ENCODE assay signal across 22 mouse cellular contexts in the genomic region with DNA sequence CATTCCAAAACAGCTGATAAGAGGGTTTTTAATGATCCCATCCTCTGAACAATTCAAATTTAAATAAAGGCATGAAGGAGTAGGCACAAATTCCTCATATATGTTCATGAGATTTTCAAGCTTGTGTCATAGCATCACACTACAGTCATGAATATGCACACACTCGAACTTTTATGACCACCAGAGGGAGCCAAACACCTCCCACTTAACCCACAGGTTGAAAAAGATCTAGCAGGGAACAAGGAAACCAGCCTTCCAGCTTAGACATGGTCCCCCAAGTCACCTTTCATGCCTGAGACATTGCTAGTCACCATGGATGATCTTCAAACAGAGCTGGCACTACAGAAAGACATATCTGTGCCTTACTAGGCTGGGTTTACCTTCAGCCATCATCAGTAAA. TPM values are rescaled to one million over a fixed set of nuclear protein-coding genes. Genes with fewer than 3 reads are reported as not detected.
DNase-seq lines count a peak whose midpoint lies in the region; ATAC-seq and TF ChIP-seq lines count a peak whose summit lies in the region.
"Had no signal": no experiment of that assay in that cellular context is flagged by ENCODE, and none has a peak within 500 bp of the region (broad histone marks: within the 10 kb centered on the region; RNA-seq: fewer than 3 reads in every experiment).

No protein-coding gene starts in this region.

- intact Hi-C loops in gastrocnemius, postnatal 14 days (cut with DNase I; ENCODE audit: low total_unique reads), result no loop called here
- intact Hi-C loops in heart, adult 2 months (cut with DNase I), result no loop called here

- H3K36me3 ChIP-seq in intestine, postnatal 0 days (ENCODE audit: control insufficient read depth, insufficient read depth), result no peaks in the 10 kb centered on the region
- no peaks in the 10 kb centered on the region for H3K36me3 ChIP-seq in intestine, embryonic 16.5 days (ENCODE audit: control insufficient read depth, insufficient read depth, low read length)
- H3K36me3 ChIP-seq in lung, embryonic 14.5 days (ENCODE audit: insufficient read depth), result no peaks in the 10 kb centered on the region
- no peaks in the 10 kb centered on the region for H3K36me3 ChIP-seq in heart, adult 2 months (ENCODE audit: control insufficient read depth, insufficient read depth, low read length)
- H3K36me3 ChIP-seq: forebrain, embryonic 15.5 days; hindbrain, embryonic 15.5 days had no signal

- ATAC-seq in intestine, postnatal 0 days, result no peak
- no peak for ATAC-seq in intestine, embryonic 16.5 days
- no peak for ATAC-seq in lung, embryonic 14.5 days (ENCODE audit: insufficient read depth)
- ATAC-seq: forebrain, embryonic 15.5 days had no signal

- no peaks in the 10 kb centered on the region for H3K79me2 ChIP-seq in heart, adult 2 months (replicated peaks; ENCODE audit: control insufficient read depth, insufficient read depth, low read length)

- WGBS in intestine, postnatal 0 days, result 0% methylated on average over 1 of the region's 1 CpGs
- 0% methylated on average over 1 of the region's 1 CpGs for WGBS in intestine, embryonic 16.5 days
- WGBS in lung, embryonic 14.5 days, result 3% methylated on average over 1 of the region's 1 CpGs
- whole genome bisulfite sequencing in heart, adult 2 months, result 2% methylated on average over 1 of the region's 1 CpGs

- no peak overlapping the region for H3K4me3 ChIP-seq in intestine, postnatal 0 days (ENCODE audit: low read depth, low read length)
- H3K4me3 ChIP-seq in intestine, embryonic 16.5 days (ENCODE audit: low read length), result no peak overlapping the region
- no peak overlapping the region for H3K4me3 ChIP-seq in lung, embryonic 14.5 days (ENCODE audit: low read depth, low read length)
- no peak overlapping the region for H3K4me3 ChIP-seq in heart, adult 2 months
- H3K4me3 ChIP-seq: forebrain, embryonic 15.5 days; gastrocnemius, adult 2 months; hindbrain, embryonic 15.5 days had no signal

- TF ChIP-seq EP300 in heart, adult 2 months (IDR thresholded peaks at IDR 0.05; ENCODE audit: insufficient read depth, low read depth, low read length), result no peak

- H3K9me3 ChIP-seq in intestine, postnatal 0 days (ENCODE audit: control insufficient read depth), result 0 out of 2 replicates have a peak, but pooled peaks cover 7% of the 10 kb centered on the region
- H3K9me3 ChIP-seq in intestine, embryonic 16.5 days (ENCODE audit: control insufficient read depth, low read length), result no peaks in the 10 kb centered on the region
- H3K9me3 ChIP-seq in lung, embryonic 14.5 days (ENCODE audit: low read depth, low read length), result peaks cover 5% of the 10 kb centered on the region; the same call in 1 of the 2 replicates

- peak; percentile 75 for TF ChIP-seq CTCF in intestine, postnatal 0 days (IDR thresholded peaks at IDR 0.05; ENCODE audit: low read depth)
- no peak for TF ChIP-seq CTCF in lung, embryonic 14.5 days (IDR thresholded peaks at IDR 0.05; ENCODE audit: low read depth)
- TF ChIP-seq CTCF in heart, adult 2 months (IDR thresholded peaks at IDR 0.05), result no peak

- no peak overlapping the region for H3K4me2 ChIP-seq in intestine, postnatal 0 days (replicated peaks; ENCODE audit: low read depth)
- H3K4me2 ChIP-seq in intestine, embryonic 16.5 days (ENCODE audit: low read depth, low read length), result no peak overlapping the region
- no peak overlapping the region for H3K4me2 ChIP-seq in lung, embryonic 14.5 days
- H3K4me2 ChIP-seq: forebrain, embryonic 15.5 days; hindbrain, embryonic 15.5 days had no signal

- H3K9ac ChIP-seq in intestine, postnatal 0 days (ENCODE audit: low read depth, low read length), result no peak overlapping the region
- no peak overlapping the region for H3K9ac ChIP-seq in intestine, embryonic 16.5 days (ENCODE audit: low read depth, low read length)
- no peak overlapping the region for H3K9ac ChIP-seq in lung, embryonic 14.5 days
- no peak overlapping the region for H3K9ac ChIP-seq in heart, adult 2 months (ENCODE audit: low read depth, low read length)
- H3K9ac ChIP-seq: forebrain, embryonic 15.5 days; hindbrain, embryonic 15.5 days had no signal

- no peaks in the 10 kb centered on the region for H3K4me1 ChIP-seq in intestine, postnatal 0 days (replicated peaks; ENCODE audit: control insufficient read depth, insufficient read depth, low read length)
- no peaks in the 10 kb centered on the region for H3K4me1 ChIP-seq in intestine, embryonic 16.5 days (ENCODE audit: control insufficient read depth, insufficient read depth, low read length)
- no peaks in the 10 kb centered on the region for H3K4me1 ChIP-seq in lung, embryonic 14.5 days (ENCODE audit: insufficient read depth)
- H3K4me1 ChIP-seq in heart, adult 2 months (ENCODE audit: control insufficient read depth, insufficient read depth, low read length), result no peaks in the 10 kb centered on the region
- H3K4me1 ChIP-seq: forebrain, embryonic 15.5 days; hindbrain, embryonic 15.5 days had no signal

- H3K27me3 ChIP-seq in intestine, postnatal 0 days (replicated peaks; ENCODE audit: control insufficient read depth, insufficient read depth, low read length), result no peaks in the 10 kb centered on the region
- no peaks in the 10 kb centered on the region for H3K27me3 ChIP-seq in intestine, embryonic 16.5 days (replicated peaks; ENCODE audit: control insufficient read depth, insufficient read depth, low read length)
- H3K27me3 ChIP-seq in lung, embryonic 14.5 days (ENCODE audit: insufficient read depth, low read length), result no peaks in the 10 kb centered on the region
- H3K27me3 ChIP-seq in heart, adult 2 months (ENCODE audit: control insufficient read depth, insufficient read depth, low read length), result no peaks in the 10 kb centered on the region
- H3K27me3 ChIP-seq: forebrain, embryonic 15.5 days; hindbrain, embryonic 15.5 days had no signal

- peak; percentile 1 for DNase-seq in lung, embryonic 14.5 days
- no peak for DNase-seq in lung, postnatal 25 days (ENCODE audit: low spot score)
- DNase-seq in NIH3T3 (ENCODE audit: low read depth), result peak; percentile 86
- DNase-seq in mesoderm, embryonic 11.5 days (ENCODE audit: low read depth, low spot score), result peak; percentile 1
- DNase-seq in gastrocnemius, postnatal 14 days, result no peak
- DNase-seq in heart, adult 2 months, result no peak
- DNase-seq: cerebellum, postnatal 25 days; gastrocnemius, adult 2 months; heart, postnatal 10 days; left cerebral cortex, postnatal 4 days; lung, postnatal 4 days; thymus, adult 2 months had no signal

- H3K27ac ChIP-seq in intestine, postnatal 0 days (ENCODE audit: low read depth, low read length), result no peak overlapping the region
- no peak overlapping the region for H3K27ac ChIP-seq in intestine, embryonic 16.5 days (ENCODE audit: low read length)
- H3K27ac ChIP-seq in lung, embryonic 14.5 days (ENCODE audit: low read depth), result no peak overlapping the region
- no peak overlapping the region for H3K27ac ChIP-seq in heart, adult 2 months
- H3K27ac ChIP-seq: forebrain, embryonic 15.5 days; gastrocnemius, adult 2 months; hindbrain, embryonic 15.5 days had no signal

- no peak for TF ChIP-seq POLR2A in heart, adult 2 months (IDR thresholded peaks at IDR 0.05; ENCODE audit: insufficient read depth, low read depth, low read length)

RNA-seq across cellular contexts. Expression of a gene that starts 16.0 kb away (rescaled TPM):
- not detected in 2 replicates for polyA plus RNA-seq in intestine, postnatal 0 days (2015; fragmentation: Nextera tagmentation; extraction: Ambion mirVana)
- not detected in 2 replicates for polyA plus RNA-seq in intestine, embryonic 16.5 days (2015; fragmentation: Nextera tagmentation; extraction: Ambion mirVana)
- polyA plus RNA-seq in lung, embryonic 14.5 days (2014; fragmentation: Nextera tagmentation; extraction: Ambion mirVana), result not detected in 2 replicates
- total RNA-seq in gastrocnemius, postnatal 14 days (2021), result not detected
- not detected for total RNA-seq in heart, adult 2 months (2021)
- not detected in 2 replicates for polyA plus RNA-seq in heart, adult 2 months (2012; rRNA removed)
- total RNA-seq: gastrocnemius, adult 2 months; heart, adult 8-10 months; heart, postnatal 10 days; layer of hippocampus, postnatal 25 days; left cerebral cortex, postnatal 4 days; MEL; midbrain, postnatal 0 days had no signal
- polyA plus RNA-seq: forebrain, embryonic 15.5 days; hindbrain, embryonic 15.5 days; liver, embryonic 16.5 days; midbrain, postnatal 0 days; neural tube, embryonic 11.5 days had no signal

Comparison
In these comparisons a context has a peak if more than half of its experiments do, and no peak if none do; other contexts are left out.
1. DNase-seq: peak in lung, embryonic 14.5 days (single experiment), NIH3T3 (single experiment) and mesoderm, embryonic 11.5 days (single experiment); none in lung, postnatal 25 days (single experiment), gastrocnemius, postnatal 14 days (single experiment) and heart, adult 2 months (0 of 2).